Mouse (Mus musculus) heart, postnatal 0 days (tissue): ENCODE results near the gene Parm1.

Experiments
- CTCF ChIP-seq: IDR thresholded peaks from 2 replicates; pipeline ENCODE4 v1.5.1; 2016; ENCODE audit warnings: antibody characterized with exemption, control low read depth, low read depth
- EP300 ChIP-seq: IDR thresholded peaks from 2 replicates; pipeline ENCODE4 v1.6.1; 2016; ENCODE audit warnings: antibody characterized with exemption, low read depth

- no peak for TF ChIP-seq CTCF
- no peak for TF ChIP-seq EP300
Measured at GRCm38 (mm10) chr5:91655263-91655662, 137.8 kb downstream of the Parm1 start.
